Mouse (Mus musculus) ovary, postnatal 14 days (tissue): ENCODE measurements around the gene Zfp57.
"Not testable (repeated sequence)": the region's sequence is repeated elsewhere in the genome, so short reads cannot be mapped to it uniquely, and the experiment has no call there.

Source experiments
- DNase-seq: peaks from one replicate; pipeline ENCODE4 v3.0.0; 2022; ENCODE audit warnings: low spot score

The Zfp57 gene

GRCm38 (mm10) chr17:37000863-37001262, at the start of gene Zfp57:
Zfp57 (plus strand) TSS chr17:37001163.
- no peak for DNase-seq

- DNase-seq: no peak
Observed at GRCm38 (mm10) chr17:36952631-36953030, 48.3 kb upstream of the Zfp57 start.

DNA sequence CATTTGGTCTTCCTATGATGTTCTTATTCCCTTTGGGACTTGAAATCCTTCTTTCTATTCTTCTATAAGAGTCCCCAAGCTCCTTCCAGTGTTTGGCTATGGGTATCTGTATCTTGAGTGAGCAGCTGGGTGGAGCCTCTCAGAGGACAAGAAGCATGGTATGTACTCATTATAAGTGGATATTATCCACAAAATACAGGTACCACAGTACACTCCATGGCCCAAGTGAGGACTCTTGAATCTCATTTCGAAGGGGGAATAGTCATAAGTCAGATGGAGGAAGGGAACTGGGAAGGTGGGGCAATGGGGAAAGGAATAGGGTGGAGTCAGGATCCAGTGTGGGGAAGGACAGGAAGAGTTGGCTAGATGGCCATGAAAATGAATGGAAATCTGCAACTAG, 47.9 kb upstream of the Zfp57 start:
- DNase-seq: no peak

- peak; percentile 93 for DNase-seq
Observed at GRCm38 (mm10) chr17:36957999-36958743, 42.8 kb upstream of the Zfp57 start, which contains the start of the genes Znrd1 and Znrd1as. Znrd1 (minus strand) TSS chr17:36958559. Znrd1as (plus strand) TSS chr17:36958592.

- no peak for DNase-seq
Observed at GRCm38 (mm10) chr17:36958884-36959283, 42.1 kb upstream of the Zfp57 start.

GRCm38 (mm10) chr17:36961125-36961524, 39.8 kb upstream of the Zfp57 start:
- no peak for DNase-seq

DNA sequence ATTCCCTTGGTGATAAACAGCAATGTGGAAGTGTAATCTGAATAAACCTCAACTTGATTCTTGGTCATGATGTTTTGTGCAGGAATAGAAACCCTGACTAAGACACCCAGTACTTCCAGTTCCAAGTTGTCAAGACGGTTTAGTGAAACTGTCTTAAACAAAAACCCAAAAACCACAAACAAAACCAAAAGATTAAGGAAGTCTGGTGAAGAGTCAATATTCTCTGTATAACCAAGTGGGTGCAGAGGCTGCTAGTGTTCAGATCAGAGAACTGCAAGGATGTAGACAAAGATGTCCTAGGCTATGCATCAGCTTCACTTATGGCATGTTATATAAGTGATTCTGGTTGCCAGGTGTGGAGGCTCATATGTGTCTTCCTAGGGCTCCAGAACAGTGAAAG, 34.1 kb upstream of the Zfp57 start:
- no peak for DNase-seq

- no peak for DNase-seq
Observed at GRCm38 (mm10) chr17:36970316-36970890, 30.6 kb upstream of the Zfp57 start.

GRCm38 (mm10) chr17:36971172-36971850, 29.7 kb upstream of the Zfp57 start:
- no peak for DNase-seq

- DNase-seq: no peak
Observed at GRCm38 (mm10) chr17:36972791-36973190, 28.2 kb upstream of the Zfp57 start.

DNA sequence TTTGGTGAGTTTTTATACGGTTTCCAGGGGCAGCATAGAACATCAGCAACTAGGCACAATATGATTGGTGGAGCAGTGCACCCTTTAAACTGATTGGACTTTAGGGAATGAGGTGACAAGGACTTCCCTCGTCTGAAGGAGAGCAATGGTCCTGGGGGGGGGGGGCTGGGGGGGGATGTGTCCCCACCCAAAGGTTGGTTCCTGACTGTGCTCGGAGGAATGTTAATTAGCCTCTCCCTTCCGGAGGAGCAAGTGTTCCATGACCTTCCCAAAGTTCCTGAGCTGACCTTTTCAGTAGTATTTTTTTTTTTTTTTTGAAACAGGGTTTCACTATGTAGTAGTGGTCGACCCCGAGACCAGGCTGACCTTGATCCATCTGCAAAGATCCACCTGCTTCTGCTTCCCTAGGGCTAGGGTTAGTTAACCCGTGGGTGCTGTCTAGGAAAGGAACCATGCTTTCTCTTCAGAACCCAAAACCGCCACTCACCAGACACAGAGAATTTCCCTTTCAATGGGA, 27.6 kb upstream of the Zfp57 start:
- no peak for DNase-seq

DNA sequence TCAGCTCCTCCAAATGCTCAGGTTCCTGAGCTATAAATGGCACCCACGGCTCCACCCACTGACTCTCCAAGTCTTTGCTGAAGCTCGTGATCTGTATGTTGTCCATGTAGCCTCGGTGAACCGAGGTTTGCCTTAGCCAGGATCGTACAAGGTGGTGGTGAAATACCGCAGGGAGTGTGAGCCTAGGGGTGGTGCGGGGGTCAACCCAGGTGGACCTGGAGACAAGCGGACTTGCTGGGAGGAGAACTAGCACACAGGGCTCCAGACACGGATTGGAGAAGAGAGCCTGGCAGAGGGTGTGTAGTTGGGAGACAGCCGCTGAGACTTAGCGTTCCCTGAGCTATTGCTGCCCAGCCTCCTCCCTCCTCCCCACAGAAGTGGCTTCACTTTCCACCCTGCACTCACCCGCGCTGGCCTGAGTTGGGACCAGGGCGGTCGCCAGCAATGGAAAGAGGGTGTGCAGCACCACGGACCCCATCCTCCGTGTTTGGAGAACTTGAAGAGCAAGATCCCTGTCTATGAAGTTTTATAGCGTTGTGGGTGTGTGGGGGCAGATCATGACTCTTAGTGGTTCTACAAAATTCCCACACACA, 19.6 kb upstream of the Zfp57 start, which contains the start of gene 2410137M14Rik:
TSS of gene 2410137M14Rik (minus strand) at position 17 of the 593 bp plus-strand sequence.
- DNase-seq: no peak

DNA sequence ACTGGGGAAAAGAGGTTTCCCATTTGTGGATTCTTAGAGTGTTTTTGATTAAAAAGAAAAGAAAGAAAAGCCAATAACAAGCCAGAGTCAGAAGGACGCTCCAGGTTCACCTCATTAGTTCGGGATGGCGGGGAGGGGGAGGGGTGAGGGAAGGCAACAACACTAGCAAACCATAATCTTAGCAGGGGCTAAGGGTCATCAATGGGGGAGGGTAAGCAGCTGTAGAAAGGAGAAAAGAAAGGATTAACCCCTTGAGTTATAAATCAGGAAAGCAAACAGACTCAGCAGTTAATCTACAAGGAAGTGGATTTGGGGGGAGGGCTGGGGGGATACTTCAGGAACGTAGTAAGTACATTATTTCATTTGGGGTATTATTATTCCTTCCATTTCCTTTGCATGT, 19.1 kb upstream of the Zfp57 start:
- DNase-seq: no peak

- no peak for DNase-seq
Observed at GRCm38 (mm10) chr17:36982253-36983155, 18.5 kb upstream of the Zfp57 start.

- DNase-seq: no peak
Observed at GRCm38 (mm10) chr17:36988475-36988874, 12.5 kb upstream of the Zfp57 start.

GRCm38 (mm10) chr17:36989437-36989836, 11.5 kb upstream of the Zfp57 start, which contains the start of gene H2-M5:
H2-M5 (minus strand) TSS chr17:36989537.
- no peak for DNase-seq

GRCm38 (mm10) chr17:36990630-36991029, 10.3 kb upstream of the Zfp57 start:
- DNase-seq: not testable (repeated sequence)

DNA sequence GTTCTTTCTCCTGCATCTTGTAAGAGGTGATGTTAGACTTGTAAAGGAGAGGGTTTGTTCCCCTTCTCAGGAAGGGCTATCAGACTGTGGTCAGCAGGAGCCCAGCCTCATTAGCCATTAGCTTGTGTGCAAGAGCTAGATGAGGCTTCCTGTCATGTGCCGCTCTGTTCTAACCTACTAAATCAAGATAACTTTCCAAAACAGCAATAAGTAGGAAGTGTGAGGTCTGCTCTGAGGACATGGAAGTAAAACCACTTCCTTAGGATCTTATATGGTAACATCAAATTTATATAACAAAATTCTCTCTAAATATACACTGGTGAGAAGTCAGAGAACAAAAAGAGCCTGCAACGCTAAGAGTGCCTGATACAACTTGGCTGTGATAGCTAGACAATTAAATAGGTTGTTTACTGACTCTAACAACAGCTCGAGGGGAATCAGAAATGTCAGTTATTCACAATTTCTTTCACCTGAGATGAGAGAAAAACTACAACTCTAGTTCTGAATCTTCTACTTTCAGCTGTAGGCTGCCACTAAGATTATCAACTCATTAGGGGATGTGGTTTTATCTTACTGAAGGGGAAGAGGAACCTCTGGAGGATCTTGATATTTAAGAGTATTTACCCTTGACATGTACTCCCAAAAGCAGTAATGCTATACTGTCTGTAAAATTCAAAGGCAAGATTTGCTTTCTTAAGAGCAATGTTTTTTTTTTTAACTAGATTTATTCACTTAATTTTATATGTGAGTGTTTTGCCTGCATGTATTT, 8.4 kb upstream of the Zfp57 start:
- DNase-seq: no peak

- DNase-seq: no peak
Observed at GRCm38 (mm10) chr17:36993770-36994325, 7.1 kb upstream of the Zfp57 start.

DNA sequence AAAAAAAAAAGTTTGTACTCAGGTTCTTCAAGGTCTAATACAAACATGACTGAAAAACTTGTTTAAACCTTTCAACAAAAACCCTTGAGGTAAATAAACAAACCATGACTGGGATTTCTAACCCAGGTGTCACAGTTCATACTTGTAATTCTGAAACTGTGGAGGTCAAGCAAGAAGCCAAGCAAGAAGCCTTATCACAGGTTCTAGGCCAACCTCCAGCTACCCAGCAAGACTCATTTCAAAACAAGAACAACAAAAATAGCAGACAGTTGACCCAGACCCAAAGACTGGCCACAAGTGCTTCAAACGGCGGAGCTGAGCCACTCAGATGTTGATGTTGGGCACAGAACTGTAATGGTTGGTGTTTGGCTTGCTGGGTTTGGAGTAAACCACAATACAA, 6.4 kb upstream of the Zfp57 start:
- DNase-seq: no peak
